Mouse (Mus musculus) Muller cell, postnatal 12 days (primary cell): ENCODE results near the gene Nop16.

ENCODE experiments used
- DNase-seq: peaks from one replicate; pipeline ENCODE4 v3.0.0-alpha.2; 2015; ENCODE audit errors: inconsistent ontology term

The Nop16 gene

GRCm38 (mm10) chr13:54560608-54561007 lies 29.3 kb downstream of the Nop16 start:
- no peak for DNase-seq

GRCm38 (mm10) chr13:54559656-54560055 lies 30.2 kb downstream of the Nop16 start:
- DNase-seq, result no peak

GRCm38 (mm10) chr13:54557652-54558051 lies 32.2 kb downstream of the Nop16 start:
- no peak for DNase-seq

GRCm38 (mm10) chr13:54556796-54557195 lies 33.1 kb downstream of the Nop16 start:
- DNase-seq, result no peak

- no peak for DNase-seq
These were observed 33.7 kb downstream of the Nop16 start for GRCm38 (mm10) chr13:54556176-54556575.

- DNase-seq, result no peak
These were observed 41.9 kb downstream of the Nop16 start for GRCm38 (mm10) chr13:54548036-54548435.
